Mouse (Mus musculus) erythroblast, embryonic 14.5 days (primary cell): ENCODE measurements around the gene Gm13889. TPM values are rescaled to one million over a fixed set of nuclear protein-coding genes. Genes with fewer than 3 reads are reported as not detected.

Source experiments
- H3K27me3 ChIP-seq: 2 replicates; pipeline ENCODE4 v1.6.1; 2012; ENCODE audit warnings: inconsistent platforms; ENCODE audit not compliant: control insufficient read depth
- H3K36me3 ChIP-seq: 2 replicates; pipeline ENCODE4 v1.6.1; 2012; ENCODE audit warnings: mild to moderate bottlenecking, inconsistent platforms; ENCODE audit not compliant: control insufficient read depth
- H3K4me1 ChIP-seq: 2 replicates; pipeline ENCODE4 v1.6.1; 2012; ENCODE audit warnings: inconsistent platforms; ENCODE audit not compliant: control insufficient read depth
- H3K4me3 ChIP-seq: replicated peaks from 2 replicates; pipeline ENCODE3; 2012; ENCODE audit warnings: moderate library complexity, mild to moderate bottlenecking, inconsistent platforms
- H3K9me3 ChIP-seq: 2 replicates; pipeline ENCODE4 v1.6.1; 2012; ENCODE audit warnings: low read length, inconsistent platforms, mixed read lengths; ENCODE audit not compliant: control insufficient read depth
- GATA1 ChIP-seq: IDR thresholded peaks from 2 replicates; pipeline ENCODE4 v1.6.1; 2012; ENCODE audit warnings: low read length, inconsistent platforms, mixed read lengths
- TAL1 ChIP-seq: IDR thresholded peaks from 3 replicates; pipeline ENCODE4 v1.6.1; 2012; ENCODE audit warnings: low read length, inconsistent platforms, mixed read lengths
- polyA plus RNA-seq: library from polyadenylated mRNA; stranded (reverse); fragments of >175 nt; gene quantifications from 2 replicates; pipeline ENCODE4 v1.2.3, GENCODE M21; 2012

Gene Gm13889
- polyA plus RNA-seq, 1 experiment, result 0.08 TPM

DNA sequence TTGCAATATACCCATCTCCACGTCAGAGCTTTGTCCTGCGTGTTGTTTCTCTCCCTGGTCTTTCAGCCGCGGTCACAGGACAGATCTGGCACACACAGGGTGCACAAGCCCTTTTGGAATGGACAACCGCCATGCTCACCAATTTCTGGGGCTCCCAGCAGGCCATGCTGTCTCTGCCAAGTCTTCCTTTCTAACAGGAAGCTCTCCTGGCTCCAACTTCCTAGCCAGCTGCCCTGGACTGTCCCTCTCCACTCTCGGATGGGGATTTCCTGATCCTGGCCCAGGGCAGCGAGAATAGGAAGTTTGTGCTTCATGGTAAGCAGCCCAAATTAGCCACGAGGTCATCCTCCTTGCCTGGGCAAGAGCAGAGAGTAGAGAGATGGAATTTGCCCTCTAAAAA, 4.7 kb upstream of the Gm13889 start:
- TF ChIP-seq TAL1 (no peak), GATA1 (no peak)
- no peaks in the 10 kb centered on the region for H3K9me3 ChIP-seq
- no peaks in the 10 kb centered on the region for H3K36me3 ChIP-seq
- H3K4me1 ChIP-seq, result no peaks in the 10 kb centered on the region
- H3K4me3 ChIP-seq, result no peak overlapping the region
- peaks cover 22% of the 10 kb centered on the region for H3K27me3 ChIP-seq

DNA sequence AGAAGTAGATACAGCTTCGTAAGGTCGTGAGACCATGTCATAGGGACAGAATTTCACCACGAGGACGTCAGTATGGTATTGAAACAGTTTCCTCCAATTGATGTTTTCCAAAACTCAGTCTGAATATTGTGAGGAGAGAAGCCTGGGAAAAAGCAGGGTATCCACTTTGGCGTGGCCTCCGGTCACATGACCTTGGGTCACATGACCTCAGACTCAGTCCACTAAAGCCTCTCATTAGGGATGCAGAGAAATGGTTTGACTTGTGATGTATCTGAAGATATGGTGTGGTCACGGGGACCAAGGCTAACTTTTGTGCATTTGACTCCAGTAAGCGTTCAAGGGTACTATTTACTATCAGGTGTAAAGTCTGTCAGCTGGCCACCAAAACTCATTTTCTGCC, 2.3 kb upstream of the Gm13889 start:
- Histone ChIP-seq H3K4me3 (no peak overlapping the region), H3K4me1 (no peaks in the 10 kb centered on the region), H3K27me3 (peaks cover 46% of the 10 kb centered on the region), H3K9me3 (no peaks in the 10 kb centered on the region), H3K36me3 (no peaks in the 10 kb centered on the region)
- TF ChIP-seq GATA1 (no peak), TAL1 (no peak)

DNA sequence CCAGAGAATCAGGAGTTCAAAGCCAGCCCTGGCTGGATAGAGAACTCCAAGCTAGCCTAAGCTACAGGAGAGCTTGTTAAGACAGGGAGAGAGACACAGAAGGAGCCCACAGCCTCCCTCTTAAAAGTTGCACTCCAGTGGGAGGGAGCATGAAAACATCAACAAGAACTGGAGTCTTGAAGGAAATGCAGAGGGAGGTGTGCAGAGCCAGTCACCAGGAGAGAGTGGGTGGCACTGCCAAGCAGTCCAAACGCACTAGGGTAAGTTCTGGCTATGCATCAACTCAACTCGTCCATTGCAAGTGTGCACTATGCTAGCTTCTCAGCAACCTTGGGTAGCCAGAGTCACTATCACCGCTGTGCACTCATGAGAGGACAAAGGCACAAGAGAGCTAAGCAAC, 1.2 kb upstream of the Gm13889 start:
- no peak for TF ChIP-seq GATA1
- no peak for TF ChIP-seq TAL1
- H3K27me3 ChIP-seq, result peaks cover 56% of the 10 kb centered on the region
- no peaks in the 10 kb centered on the region for H3K9me3 ChIP-seq
- no peak overlapping the region for H3K4me3 ChIP-seq
- no peaks in the 10 kb centered on the region for H3K36me3 ChIP-seq
- H3K4me1 ChIP-seq, result no peaks in the 10 kb centered on the region

DNA sequence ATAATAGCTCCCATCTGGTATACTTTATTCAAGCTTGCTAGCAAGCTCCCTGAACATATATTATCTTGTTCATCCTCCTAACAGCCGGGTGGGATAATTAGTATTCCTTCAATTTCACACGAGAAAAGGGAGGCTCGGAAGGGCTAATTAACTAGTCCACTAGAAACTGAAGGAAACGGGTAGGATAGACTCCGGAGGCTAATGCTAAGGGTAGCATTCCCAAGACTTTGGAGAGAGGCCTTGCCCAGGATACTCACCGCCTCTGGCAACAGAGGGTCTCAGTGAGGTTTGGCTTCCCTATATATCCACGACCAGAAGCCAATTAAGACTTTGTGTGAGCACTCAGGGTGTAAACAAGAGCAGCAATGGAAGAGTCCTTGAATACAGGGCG, 779 bp upstream of the Gm13889 start:
- no peak for TF ChIP-seq GATA1
- TF ChIP-seq TAL1, result no peak
- Histone ChIP-seq H3K27me3 (peaks cover 58% of the 10 kb centered on the region), H3K4me3 (no peak overlapping the region), H3K36me3 (no peaks in the 10 kb centered on the region), H3K9me3 (no peaks in the 10 kb centered on the region), H3K4me1 (no peaks in the 10 kb centered on the region)

DNA sequence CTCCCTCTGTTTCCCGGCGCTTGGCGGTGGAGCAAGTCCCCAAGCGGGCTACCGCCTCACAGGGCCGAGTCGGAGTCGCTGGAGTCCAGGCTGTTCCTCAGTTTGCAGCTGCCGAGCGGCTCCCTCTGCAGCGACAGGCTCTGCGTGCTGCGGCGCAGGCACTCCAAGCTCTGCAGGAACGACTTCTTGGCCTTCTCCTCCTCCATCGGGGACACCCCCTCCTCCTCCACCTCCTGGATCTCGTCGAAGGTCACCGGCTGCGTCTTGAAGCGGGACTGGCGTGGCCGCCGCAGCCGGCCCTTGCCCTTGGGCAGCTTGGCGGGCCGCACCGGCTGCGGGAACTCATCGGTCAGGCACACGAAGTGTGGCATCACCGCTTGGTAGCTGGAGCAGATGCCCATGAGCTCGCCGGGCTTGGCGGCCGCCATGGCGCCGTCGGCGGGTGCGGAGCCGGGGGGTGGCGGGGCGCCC, 635 bp downstream of the Gm13889 start:
- H3K36me3 ChIP-seq, result no peaks in the 10 kb centered on the region
- H3K4me3 ChIP-seq, result peak overlapping the region; percentile 38
- TF ChIP-seq TAL1 (no peak), GATA1 (no peak)
- H3K4me1 ChIP-seq, result no peaks in the 10 kb centered on the region
- H3K9me3 ChIP-seq, result no peaks in the 10 kb centered on the region
- H3K27me3 ChIP-seq, result peaks cover 63% of the 10 kb centered on the region

DNA sequence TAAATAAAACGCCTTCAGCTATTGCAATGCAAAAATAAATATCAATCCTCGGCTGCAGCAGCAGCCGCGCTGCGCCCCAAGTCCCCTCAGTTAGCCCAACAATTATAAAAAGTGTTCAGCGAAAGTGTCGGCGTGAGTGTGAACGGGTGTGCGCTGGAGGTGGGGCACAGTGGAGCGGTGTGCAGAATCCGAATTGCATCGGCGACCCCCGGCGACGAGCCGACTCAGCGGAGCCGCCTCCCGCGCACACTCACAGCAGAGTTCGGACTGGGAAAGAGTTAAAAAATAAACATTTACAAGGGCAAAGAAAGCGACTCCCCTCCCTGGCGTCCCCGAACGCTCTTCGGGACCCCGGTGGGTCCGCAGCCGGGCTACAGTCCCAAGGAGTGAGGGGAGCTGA, 1.1 kb downstream of the Gm13889 start:
- H3K4me1 ChIP-seq, result no peaks in the 10 kb centered on the region
- H3K27me3 ChIP-seq, result peaks cover 63% of the 10 kb centered on the region
- H3K4me3 ChIP-seq, result peak overlapping the region; percentile 38
- TF ChIP-seq GATA1 (no peak), TAL1 (no peak)
- no peaks in the 10 kb centered on the region for H3K9me3 ChIP-seq
- no peaks in the 10 kb centered on the region for H3K36me3 ChIP-seq

DNA sequence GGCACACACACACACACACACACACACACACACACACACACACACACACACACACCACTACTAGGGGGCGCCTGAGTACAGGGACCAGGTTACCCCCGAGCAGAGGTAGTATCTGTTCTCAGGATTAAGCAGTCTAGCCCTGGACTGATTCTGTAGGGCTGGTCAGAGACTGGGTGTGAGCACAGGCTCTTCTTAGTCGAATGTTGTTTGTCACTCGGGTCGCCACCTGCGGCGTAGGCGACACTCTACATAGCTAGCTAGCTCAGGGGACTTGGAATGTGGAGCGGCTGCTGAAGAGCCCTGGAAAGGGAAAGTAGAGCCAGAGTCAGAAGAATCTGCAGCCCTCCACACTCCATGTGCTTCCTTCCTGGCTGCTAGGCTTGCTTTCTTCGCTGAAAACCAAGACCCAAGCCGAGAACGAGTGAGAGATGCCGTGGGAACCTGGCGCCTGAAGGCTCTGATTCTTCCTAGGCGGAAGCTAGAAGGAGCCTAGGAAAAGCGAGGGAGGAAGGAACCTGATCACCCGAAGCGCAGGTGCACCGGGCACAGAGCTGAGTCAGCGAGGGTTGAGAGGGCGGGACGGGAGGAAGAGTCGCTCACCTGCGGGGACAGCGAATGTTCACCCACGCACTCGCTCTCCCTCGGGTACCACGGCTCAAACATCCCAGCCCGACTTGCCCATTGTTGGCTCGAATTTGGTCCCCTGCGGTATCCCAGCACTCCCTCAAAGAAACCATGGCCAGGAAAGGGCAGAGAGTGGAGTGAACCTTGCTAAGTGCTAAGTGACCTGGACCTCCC, 2.0 kb downstream of the Gm13889 start:
- Histone ChIP-seq H3K9me3 (no peaks in the 10 kb centered on the region), H3K4me1 (no peaks in the 10 kb centered on the region), H3K4me3 (peak overlapping the region; percentile 5), H3K27me3 (peaks cover 63% of the 10 kb centered on the region), H3K36me3 (no peaks in the 10 kb centered on the region)
- TF ChIP-seq GATA1 (no peak), TAL1 (no peak)

DNA sequence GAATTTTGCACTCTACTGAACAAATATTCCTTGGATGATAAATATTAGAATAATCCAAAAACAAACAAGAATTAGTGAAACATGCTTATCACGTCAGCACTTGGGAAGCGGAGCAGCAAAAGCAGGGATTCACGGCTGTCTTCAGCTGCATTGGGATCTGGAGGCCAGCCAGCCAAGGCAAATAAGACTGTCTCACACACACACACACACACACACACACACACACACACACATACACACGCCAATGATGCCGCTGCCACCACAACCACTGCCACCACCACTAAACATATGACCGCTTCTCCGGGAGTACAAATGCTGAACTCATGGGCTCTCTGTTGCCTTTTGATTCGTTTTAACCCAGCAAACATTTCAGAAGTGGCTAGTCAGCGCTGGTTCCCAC, 3.3 kb downstream of the Gm13889 start:
- TF ChIP-seq GATA1 (no peak), TAL1 (no peak)
- Histone ChIP-seq H3K4me1 (no peaks in the 10 kb centered on the region), H3K9me3 (no peaks in the 10 kb centered on the region), H3K27me3 (peaks cover 61% of the 10 kb centered on the region), H3K36me3 (no peaks in the 10 kb centered on the region), H3K4me3 (no peak overlapping the region)

DNA sequence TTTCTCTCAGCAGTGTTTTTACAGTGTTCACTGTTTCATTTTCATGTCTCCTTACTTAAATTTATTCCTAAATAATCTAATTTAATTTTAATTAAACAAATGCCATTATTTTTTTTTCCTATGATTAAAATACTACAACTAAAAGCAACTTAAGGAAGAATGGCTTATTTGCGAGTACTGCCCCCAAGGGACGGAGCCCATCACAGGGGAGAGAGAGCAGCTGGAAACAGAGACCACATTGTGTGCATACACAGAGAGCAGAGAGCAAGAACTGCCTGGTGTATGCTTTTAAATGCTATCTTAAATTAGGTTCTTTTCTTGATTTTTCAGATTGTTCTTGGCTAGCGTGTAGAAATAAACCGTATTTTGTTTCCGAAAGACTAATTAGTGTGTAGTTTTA, 10.0 kb downstream of the Gm13889 start:
- H3K4me3 ChIP-seq, result no peak overlapping the region
- H3K27me3 ChIP-seq, result peaks cover 8% of the 10 kb centered on the region; the same call in 1 of the 2 replicates
- no peak for TF ChIP-seq GATA1
- no peaks in the 10 kb centered on the region for H3K4me1 ChIP-seq
- H3K9me3 ChIP-seq, result no peaks in the 10 kb centered on the region
- H3K36me3 ChIP-seq, result no peaks in the 10 kb centered on the region
